Mouse (Mus musculus) gastrocnemius, adult 8-10 months (tissue): Measurements from ENCODE around the gene Syk. TPM values are rescaled to one million over a fixed set of nuclear protein-coding genes. Genes with fewer than 3 reads are reported as not detected.

Experiments used
- DNase-seq, 2 experiments: peaks; one replicate each; pipeline ENCODE4 v3.0.0; 2022; ENCODE audit warnings: low spot score in 2 of 2
- total RNA-seq, 4 experiments: library from RNA; stranded (reverse); gene quantifications; 2 replicates each; pipeline ENCODE4 v1.2.4; 2022

The Syk gene
- total RNA-seq, result 1 to 10 TPM in 3 of 4 experiments, under 1 TPM in 1; 0.46 to 1.6 (median 1.3) TPM

GRCm38 (mm10) chr13:52582878-52583661 lies at the start of gene Syk:
Gene Syk, plus strand, starts transcription at chr13:52583173.
- DNase-seq, result peak in 1 of 2 experiments; percentile 15

- no peak for DNase-seq
Measured at GRCm38 (mm10) chr13:52533644-52534043, 49.3 kb upstream of the Syk start.

- DNase-seq, result no peak
Measured at GRCm38 (mm10) chr13:52535542-52535941, 47.4 kb upstream of the Syk start.

GRCm38 (mm10) chr13:52537754-52538587 lies 45.0 kb upstream of the Syk start:
- no peak for DNase-seq

GRCm38 (mm10) chr13:52538588-52539116 lies 44.3 kb upstream of the Syk start:
- no peak for DNase-seq

- no peak for DNase-seq
Measured at GRCm38 (mm10) chr13:52539461-52539860, 43.5 kb upstream of the Syk start.

GRCm38 (mm10) chr13:52541385-52542035 lies 41.5 kb upstream of the Syk start:
- no peak for DNase-seq

GRCm38 (mm10) chr13:52542036-52542526 lies 40.9 kb upstream of the Syk start:
- no peak for DNase-seq

GRCm38 (mm10) chr13:52542636-52543035 lies 40.3 kb upstream of the Syk start:
- DNase-seq, result no peak

- DNase-seq, result no peak
Measured at GRCm38 (mm10) chr13:52546288-52546687, 36.7 kb upstream of the Syk start.

- DNase-seq, result no peak
Measured at GRCm38 (mm10) chr13:52550690-52551193, 32.2 kb upstream of the Syk start.

GRCm38 (mm10) chr13:52551275-52551674 lies 31.7 kb upstream of the Syk start:
- no peak for DNase-seq

- DNase-seq, result no peak
Measured at GRCm38 (mm10) chr13:52552822-52553477, 30.0 kb upstream of the Syk start.

- DNase-seq, result no peak
Measured at GRCm38 (mm10) chr13:52554722-52555121, 28.3 kb upstream of the Syk start.

GRCm38 (mm10) chr13:52557421-52557820 lies 25.6 kb upstream of the Syk start:
- DNase-seq, result no peak

- no peak for DNase-seq
Measured at GRCm38 (mm10) chr13:52561367-52562165, 21.4 kb upstream of the Syk start.

GRCm38 (mm10) chr13:52562166-52562571 lies 20.8 kb upstream of the Syk start:
- no peak for DNase-seq

GRCm38 (mm10) chr13:52565103-52565739 lies 17.8 kb upstream of the Syk start:
- no peak for DNase-seq

GRCm38 (mm10) chr13:52566188-52566760 lies 16.7 kb upstream of the Syk start:
- DNase-seq, result no peak
